Mouse (Mus musculus): ENCODE measurements around the gene Prkcb. TPM values are rescaled to one million over a fixed set of nuclear protein-coding genes. Genes with fewer than 3 reads are reported as not detected.

The Prkcb gene
- total RNA-seq, 2 experiments from 2014 or later = 701 to 769 TPM

DNA sequence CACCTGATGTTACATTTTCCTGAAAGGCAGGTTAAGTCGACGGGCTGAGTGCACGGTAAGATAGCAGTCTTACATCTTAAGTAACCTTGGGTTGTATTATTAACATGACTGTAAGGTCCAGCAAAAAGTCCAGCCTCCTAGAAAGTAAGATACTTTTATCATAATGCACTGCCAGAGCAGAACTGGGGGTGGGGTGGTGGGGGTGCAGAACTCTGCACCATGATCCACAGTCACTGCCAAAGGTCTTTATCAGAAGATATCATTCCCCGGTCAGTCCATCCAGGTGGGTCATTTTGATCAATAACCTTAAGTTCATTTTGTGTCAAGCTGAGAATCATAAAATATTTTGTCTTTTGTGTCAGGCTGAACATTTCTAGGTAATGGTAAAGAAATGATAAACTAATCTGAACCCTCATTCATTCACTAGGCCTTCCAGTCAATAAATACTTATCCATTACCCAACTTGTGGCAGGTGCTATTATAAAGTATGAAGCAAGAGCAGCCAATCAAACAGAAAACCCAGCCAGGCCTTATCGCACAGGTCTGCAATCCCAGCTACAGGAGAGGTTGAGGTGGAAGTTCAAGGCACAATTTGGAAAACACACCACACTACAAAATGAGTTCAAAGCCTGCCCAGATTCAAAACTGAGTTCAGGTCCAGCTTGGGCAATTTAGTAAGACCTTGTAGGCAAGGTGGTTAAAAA lies 369.0 kb downstream of the Prkcb start:
- DNase-seq (ENCODE audit: low spot score in 2 of 2) = no peak

DNA sequence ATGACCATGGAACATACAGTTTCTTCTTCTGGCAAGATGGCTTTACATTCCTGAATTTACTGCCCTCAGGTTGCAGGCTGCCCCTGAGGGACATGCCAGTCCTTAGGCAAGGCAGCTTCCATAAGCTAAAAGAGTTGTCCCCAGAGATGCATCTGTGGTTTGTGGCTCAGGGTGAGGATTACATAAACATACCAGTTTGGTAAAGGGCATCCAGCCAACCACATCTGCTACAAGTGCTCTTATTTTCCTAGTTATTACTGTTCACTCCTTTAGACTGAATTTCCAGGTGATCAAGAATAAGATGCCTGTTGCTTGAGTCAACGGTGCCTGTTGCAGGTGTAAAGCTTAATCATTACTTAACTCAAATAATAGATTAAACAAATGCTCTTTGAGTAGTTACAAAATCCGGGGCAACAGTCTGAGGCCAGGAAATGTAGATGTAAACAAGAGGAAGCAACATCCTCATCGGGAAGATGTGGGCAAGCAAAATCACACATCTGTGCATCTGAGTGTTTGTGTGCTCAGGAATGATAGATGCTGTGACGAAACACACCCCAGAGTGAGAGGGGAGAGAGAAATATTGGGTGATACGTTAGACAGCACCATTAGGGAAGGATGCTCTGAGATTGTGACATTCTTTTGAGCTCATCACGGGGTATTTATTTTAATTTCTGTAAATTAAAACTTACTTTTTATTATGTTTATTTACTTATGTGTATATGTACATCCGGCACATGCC lies 376.9 kb downstream of the Prkcb start:
- DNase-seq (ENCODE audit: low spot score in 2 of 2) = no peak

GRCm38 (mm10) chr7:122667903-122668302 lies 379.4 kb downstream of the Prkcb start:
- peak in 1 of 2 experiments; percentile 32 for DNase-seq (ENCODE audit: low spot score in 2 of 2)

DNA sequence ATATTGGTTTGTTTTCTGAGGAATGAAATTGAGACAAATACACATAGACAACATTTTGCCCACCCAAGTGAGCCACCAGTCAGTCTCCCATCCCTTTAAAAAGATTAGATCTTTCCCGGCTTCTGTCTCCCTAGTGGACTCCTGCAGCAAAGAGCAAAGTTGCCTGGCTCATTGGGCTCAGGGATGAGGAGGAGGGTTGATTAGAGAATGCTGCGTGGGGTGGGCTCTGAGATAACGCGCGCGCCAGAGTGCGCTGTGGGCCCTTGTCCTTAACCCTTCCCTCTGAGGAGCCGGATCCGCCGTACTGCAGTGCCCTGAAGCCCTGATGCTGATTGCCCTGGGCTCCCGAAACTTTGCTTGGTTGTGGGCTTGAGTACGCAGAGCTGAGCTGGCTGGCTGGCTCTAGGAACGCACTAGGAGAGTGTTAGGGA lies 381.9 kb downstream of the Prkcb start, which contains the start of gene Cacng3:
Gene Cacng3, plus strand, starts transcription at position 51 of the 431 bp plus-strand sequence.
- no peak for DNase-seq (ENCODE audit: low spot score in 2 of 2)

DNA sequence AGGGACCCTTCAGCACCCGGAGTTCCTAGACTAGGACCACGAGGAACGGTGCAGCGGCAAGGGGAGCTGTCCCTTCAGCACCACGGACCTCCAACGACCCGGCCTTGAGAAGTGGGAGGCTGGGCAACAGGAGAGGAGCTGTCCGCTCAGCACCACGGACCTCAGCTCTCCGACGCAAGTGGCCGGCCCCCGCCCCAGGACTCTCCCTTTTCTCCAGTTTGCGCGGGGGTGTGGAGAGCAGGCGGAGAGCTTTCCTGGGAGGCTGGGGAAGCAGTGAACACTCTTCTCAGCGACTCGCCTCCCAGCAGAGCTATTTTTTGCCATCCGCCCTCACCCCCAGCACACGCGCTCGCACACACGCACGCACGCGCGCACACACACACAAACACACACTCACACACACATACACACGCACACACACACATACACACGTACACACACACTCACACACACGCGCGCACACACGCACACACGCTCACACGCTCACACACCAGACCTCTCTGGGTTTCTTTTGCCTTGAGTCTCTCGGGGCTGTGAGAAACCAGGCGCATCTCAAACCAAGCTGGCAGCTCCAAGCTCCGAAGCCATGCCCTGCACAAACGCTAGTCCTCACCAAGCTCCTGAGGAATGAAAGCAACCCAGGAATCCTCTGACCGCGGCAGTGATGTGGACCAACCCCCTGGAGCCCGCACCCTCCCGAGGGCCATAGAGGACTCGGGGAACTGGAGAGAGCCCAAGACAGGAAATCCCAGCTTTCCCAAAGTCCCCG lies 382.5 kb downstream of the Prkcb start:
- DNase-seq (ENCODE audit: low spot score in 2 of 2) = peak; percentile 76 to 80

DNA sequence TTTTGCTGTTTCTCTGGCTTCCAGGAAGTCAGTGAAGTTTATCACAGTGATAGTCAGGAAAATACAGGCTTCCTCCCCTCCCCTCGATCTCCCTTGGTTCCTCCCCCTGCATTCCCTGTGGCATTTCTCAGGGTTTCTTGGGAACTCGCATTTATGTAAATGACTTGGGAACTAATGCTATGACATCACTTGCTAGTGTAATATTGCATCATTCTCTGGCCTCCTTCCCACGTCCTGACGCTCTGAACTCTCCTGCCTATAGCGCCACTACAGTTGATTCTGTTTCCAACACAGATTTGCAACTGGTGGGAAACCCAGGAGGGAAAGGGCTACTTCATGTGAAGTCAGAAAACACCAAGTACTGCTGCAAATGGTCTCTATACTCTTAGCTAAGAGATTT lies 384.4 kb downstream of the Prkcb start:
- DNase-seq (ENCODE audit: low spot score in 2 of 2) = peak in 1 of 2 experiments; percentile 34

GRCm38 (mm10) chr7:122675207-122675606 lies 386.7 kb downstream of the Prkcb start:
- DNase-seq (ENCODE audit: low spot score in 2 of 2) = peak in 1 of 2 experiments; percentile 34

Other genes with a start within 250 kb of the Prkcb start
- gene Ubfd1, start 221.6 kb upstream of the Prkcb start, total RNA-seq (2021) = 10 to 100 TPM; 64.2 to 65.1 TPM
- 1 to 10 TPM; 7.7 to 9.5 TPM for gene Ears2, start 221.5 kb upstream of the Prkcb start, total RNA-seq (2021)
- 100 to 1,000 TPM; 308 TPM for gene Ndufab1, start 186.9 kb upstream of the Prkcb start, total RNA-seq (2021)
- gene Palb2, start 155.8 kb upstream of the Prkcb start, total RNA-seq (2021) = 1 to 10 TPM; 1.7 to 2.3 TPM
- gene Dctn5, start 155.7 kb upstream of the Prkcb start, total RNA-seq (2021) = 100 to 1,000 TPM; 101 to 110 TPM
- gene Plk1, start 129.3 kb upstream of the Prkcb start, total RNA-seq (2021) = 1 to 10 TPM; 2.3 to 2.8 TPM
- 1 to 10 TPM in 1 of 2 experiments, under 1 TPM in 1; 0.65 to 1.0 TPM for gene Ern2, start 102.5 kb upstream of the Prkcb start, total RNA-seq (2021)
- 1 to 10 TPM; 2.4 to 2.7 TPM for gene Chp2, start 69.3 kb upstream of the Prkcb start, total RNA-seq (2021)